Mouse (Mus musculus): Measurements from ENCODE around the gene Tmem242. TPM values are rescaled to one million over a fixed set of nuclear protein-coding genes. Genes with fewer than 3 reads are reported as not detected.
A peak's percentile ranks its signal among the peaks of the same experiment; 100 is the strongest.

The Tmem242 gene
- polyA plus RNA-seq, 1 experiment from 2014 or later, result 135 TPM

GRCm38 (mm10) chr17:5371032-5371431 lies 69.0 kb downstream of the Tmem242 start:
- H3K36me3 ChIP-seq, result no peaks in the 10 kb centered on the region
- no peaks in the 10 kb centered on the region; the same call in 1 of the 2 replicates for H3K9me3 ChIP-seq
- ATAC-seq (ENCODE audit: low FRiP score, low read depth), result no peak
- H3K4me1 ChIP-seq, result peaks cover 4% of the 10 kb centered on the region
- no peak overlapping the region for H3K9ac ChIP-seq
- WGBS, result 65% methylated on average over 4 of the region's 4 CpGs
- no peaks in the 10 kb centered on the region for H3K27me3 ChIP-seq
- H3K27ac ChIP-seq, result no peak overlapping the region
- no peak overlapping the region for H3K4me3 ChIP-seq
- no peak overlapping the region for H3K4me2 ChIP-seq (replicated peaks)

- Histone ChIP-seq H3K36me3 (no peaks in the 10 kb centered on the region), H3K27me3 (no peaks in the 10 kb centered on the region), H3K27ac (no peak overlapping the region), H3K4me2 (replicated peaks) (no peak overlapping the region), H3K9me3 (no peaks in the 10 kb centered on the region; the same call in 1 of the 2 replicates), H3K4me3 (no peak overlapping the region), H3K9ac (peak overlapping the region; percentile 31; the same call in 1 of the 2 replicates), H3K4me1 (peaks cover 14% of the 10 kb centered on the region)
- WGBS, result 22% methylated on average over 8 of the region's 8 CpGs
- ATAC-seq (ENCODE audit: low FRiP score, low read depth), result no peak
Observed at GRCm38 (mm10) chr17:5365992-5366398, 74.1 kb downstream of the Tmem242 start.

Small RNA genes lying within 50 kb of the gene (microRNA-seq; reads per million reads assigned to microRNA genes)
- not detected for gene Gm22475

Other genes with a start within 250 kb of the Tmem242 start
- gene Ldhal6b, start 21.5 kb downstream of the Tmem242 start, polyA plus RNA-seq (2015; fragmentation: Nextera tagmentation; extraction: Ambion mirVana), result not detected in 2 replicates
- gene Zdhhc14, start 52.3 kb upstream of the Tmem242 start, polyA plus RNA-seq (2015; fragmentation: Nextera tagmentation; extraction: Ambion mirVana), result 2.7 and 2.9 TPM in 2 replicates